Mouse (Mus musculus) T-helper 2 cell (primary cell): ENCODE measurements around the gene Raet1e.
"Not testable (repeated sequence)": the region's sequence is repeated elsewhere in the genome, so short reads cannot be mapped to it uniquely, and the experiment has no call there.

Experiments
- in situ Hi-C: fragments of 300-600 bp; cut with MboI, MseI; formaldehyde crosslinking; loops from one replicate; pipeline ENCODE4 v1.15.1; 2025; ENCODE audit warnings: high pct_unique_total_duplicates

Raet1e gene

GRCm38 (mm10) chr10:22158310-22158999 is at the start of gene Raet1e, which contains the start of gene H60b:
Gene Raet1e (plus strand): TSS chr10:22158569.
Gene H60b (plus strand): TSS chr10:22158586.
- in situ Hi-C loops = not testable (repeated sequence)

- in situ Hi-C loops = loop anchor here (5.0 kb wide), 1 partner anchor 597 kb away; no protein-coding TSS in a partner anchor
Observed at GRCm38 (mm10) chr10:22140665-22141280, 17.6 kb upstream of the Raet1e start.

GRCm38 (mm10) chr10:22142194-22142593 is 16.2 kb upstream of the Raet1e start:
- in situ Hi-C loops = loop anchor here (5.0 kb wide), 1 partner anchor 595 kb away; no protein-coding TSS in a partner anchor

GRCm38 (mm10) chr10:22142926-22143325 is 15.4 kb upstream of the Raet1e start:
- in situ Hi-C loops = loop anchor here (5.0 kb wide), 1 partner anchor 594 kb away; no protein-coding TSS in a partner anchor

GRCm38 (mm10) chr10:22148441-22149072 is 9.8 kb upstream of the Raet1e start:
- in situ Hi-C loops = no loop called here

- in situ Hi-C loops = no loop called here
Observed at GRCm38 (mm10) chr10:22149073-22149690, 9.2 kb upstream of the Raet1e start, which contains the start of gene E030030I06Rik. Gene E030030I06Rik (minus strand): TSS chr10:22149270.

- in situ Hi-C loops = no loop called here
Observed at GRCm38 (mm10) chr10:22149691-22150465, 8.5 kb upstream of the Raet1e start.

- in situ Hi-C loops = no loop called here
Observed at GRCm38 (mm10) chr10:22150593-22150992, 7.8 kb upstream of the Raet1e start.

- in situ Hi-C loops = not testable (repeated sequence)
Observed at GRCm38 (mm10) chr10:22151056-22151862, 7.1 kb upstream of the Raet1e start.

GRCm38 (mm10) chr10:22151863-22152640 is 6.3 kb upstream of the Raet1e start:
- in situ Hi-C loops = not testable (repeated sequence)

GRCm38 (mm10) chr10:22153147-22153690 is 5.2 kb upstream of the Raet1e start:
- in situ Hi-C loops = not testable (repeated sequence)

GRCm38 (mm10) chr10:22154127-22154526 is 4.2 kb upstream of the Raet1e start:
- in situ Hi-C loops = not testable (repeated sequence)

- in situ Hi-C loops = no loop called here
Observed at GRCm38 (mm10) chr10:22154871-22155799, 3.2 kb upstream of the Raet1e start.

GRCm38 (mm10) chr10:22159131-22159561 is 777 bp downstream of the Raet1e start:
- in situ Hi-C loops = no loop called here

- in situ Hi-C loops = no loop called here
Observed at GRCm38 (mm10) chr10:22159581-22160140, 1.3 kb downstream of the Raet1e start.

- in situ Hi-C loops = not testable (repeated sequence)
Observed at GRCm38 (mm10) chr10:22163279-22163678, 4.9 kb downstream of the Raet1e start.

- in situ Hi-C loops = not testable (repeated sequence)
Observed at GRCm38 (mm10) chr10:22163705-22164583, 5.6 kb downstream of the Raet1e start.
